Mouse (Mus musculus) heart, embryonic 16.5 days (tissue): ENCODE results near the gene Cdh10. TPM values are rescaled to one million over a fixed set of nuclear protein-coding genes. Genes with fewer than 3 reads are reported as not detected.

Experiments used
- ATAC-seq: fragments of 200-750 bp; cut with Nextera tagmentation; replicated peaks from 2 replicates; pipeline ENCODE4 v1.8.0; 2017; ENCODE audit warnings: moderate number of reproducible peaks; ENCODE audit not compliant: insufficient read depth, low FRiP score; ENCODE audit errors: extremely low read depth
- H3K27ac ChIP-seq: fragments of 300-500 bp; sonication (generic); 2 replicates; pipeline ENCODE4 v1.5.1; 2014; ENCODE audit warnings: mild to moderate bottlenecking, low read length, control low read depth, moderate library complexity
- H3K27me3 ChIP-seq: fragments of 300-500 bp; sonication (generic); 2 replicates; pipeline ENCODE4 v1.6.1; 2014; ENCODE audit warnings: low read length, mixed read lengths; ENCODE audit not compliant: control insufficient read depth, insufficient read depth
- H3K36me3 ChIP-seq: fragments of 300-500 bp; sonication (generic); 2 replicates; pipeline ENCODE4 v1.6.1; 2014; ENCODE audit not compliant: control insufficient read depth, insufficient read depth
- H3K4me1 ChIP-seq: fragments of 300-500 bp; sonication (generic); 2 replicates; pipeline ENCODE4 v1.6.1; 2014; ENCODE audit warnings: low read length, mixed read lengths; ENCODE audit not compliant: control insufficient read depth, insufficient read depth
- H3K4me2 ChIP-seq: fragments of 300-500 bp; sonication (generic); 2 replicates; pipeline ENCODE4 v1.6.1; 2014; ENCODE audit warnings: low read depth, mild to moderate bottlenecking, control low read depth, low read length
- H3K4me3 ChIP-seq: fragments of 300-500 bp; sonication (generic); 2 replicates; pipeline ENCODE4 v1.5.1; 2014; ENCODE audit warnings: mild to moderate bottlenecking, control low read depth, low read length
- H3K9ac ChIP-seq: fragments of 300-500 bp; sonication (generic); 2 replicates; pipeline ENCODE4 v1.6.1; 2014; ENCODE audit warnings: low read length, control low read depth
- H3K9me3 ChIP-seq: fragments of 300-500 bp; sonication (generic); replicated peaks from 2 replicates; pipeline ENCODE4 v1.6.1; 2016; ENCODE audit warnings: low read length; ENCODE audit not compliant: control insufficient read depth
- WGBS: fragments of 180-500 bp; shearing (Covaris S2); extraction: QIAGEN DNeasy Blood & Tissue Kit; methylation state at CpG from one replicate; pipeline ENCODE4 v1.1.7; 2014; 5-methylcytosine and 5-hydroxymethylcytosine counted together
- polyA plus RNA-seq: library from polyadenylated mRNA; unstranded; fragments of >200 nt; fragmentation: Nextera tagmentation; extraction: Ambion mirVana; gene quantifications from 2 replicates; pipeline ENCODE4 v1.2.1, GENCODE M21; 2015

The Cdh10 gene
- polyA plus RNA-seq, 1 experiment from 2014 or later = 1.5 TPM

DNA sequence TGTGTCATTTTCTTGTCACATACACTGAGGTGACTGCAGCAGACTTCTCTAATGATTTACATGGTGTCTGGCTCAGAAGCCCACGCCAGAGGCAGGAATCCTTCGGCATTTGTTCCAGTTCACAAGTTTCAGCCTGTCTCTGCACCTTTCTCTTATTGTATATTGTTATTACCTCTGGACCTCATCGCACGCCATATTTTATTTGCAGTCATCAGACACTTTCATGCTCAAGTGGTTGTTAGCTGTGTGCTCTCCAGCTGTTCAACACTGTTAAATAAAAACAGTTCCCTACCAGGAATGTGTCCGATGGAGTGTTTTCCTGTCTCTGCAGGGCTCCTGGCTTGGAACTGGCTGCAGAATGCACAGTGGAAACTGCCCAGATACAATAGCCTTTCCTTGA, 26.1 kb downstream of the Cdh10 start:
- no peak for ATAC-seq
- H3K27ac ChIP-seq = no peak overlapping the region
- H3K36me3 ChIP-seq = no peaks in the 10 kb centered on the region
- H3K9me3 ChIP-seq = no peaks in the 10 kb centered on the region
- H3K9ac ChIP-seq = no peak overlapping the region
- H3K4me1 ChIP-seq = no peaks in the 10 kb centered on the region; the same call in 1 of the 2 replicates
- H3K4me3 ChIP-seq = peak overlapping the region; percentile 6; the same call in 1 of the 2 replicates
- WGBS = 32% methylated on average over 5 of the region's 5 CpGs
- H3K4me2 ChIP-seq = peak overlapping the region; percentile 51
- H3K27me3 ChIP-seq = no peaks in the 10 kb centered on the region

DNA sequence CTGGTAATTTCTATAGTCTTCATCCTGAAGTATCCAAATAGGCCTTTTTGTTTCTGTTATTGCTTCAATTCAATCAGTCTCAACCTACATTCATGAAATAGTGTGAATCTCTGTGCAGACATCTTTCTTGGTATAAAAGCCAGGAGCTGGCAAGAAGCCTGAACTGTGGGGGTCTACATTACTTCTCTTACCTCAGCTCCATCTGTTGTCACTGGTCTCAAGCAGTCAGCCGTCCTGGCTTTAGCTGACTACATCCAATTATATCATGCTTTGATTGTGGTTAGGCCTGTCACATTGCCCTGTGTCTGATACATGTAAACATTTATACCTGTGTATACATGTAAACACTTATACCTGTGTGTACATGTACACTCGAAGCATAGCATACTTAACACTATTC, 31.8 kb downstream of the Cdh10 start:
- 68% methylated on average over 2 of the region's 2 CpGs for WGBS
- no peak overlapping the region for H3K4me3 ChIP-seq

GRCm38 (mm10) chr15:18858135-18858534, 39.4 kb downstream of the Cdh10 start:
- no peaks in the 10 kb centered on the region for H3K9me3 ChIP-seq
- no peaks in the 10 kb centered on the region for H3K27me3 ChIP-seq
- H3K4me3 ChIP-seq = no peak overlapping the region
- 64% methylated on average over 2 of the region's 2 CpGs for WGBS
- no peak overlapping the region for H3K9ac ChIP-seq
- no peak overlapping the region for H3K4me2 ChIP-seq
- ATAC-seq = no peak
- no peak overlapping the region for H3K27ac ChIP-seq
- H3K36me3 ChIP-seq = no peaks in the 10 kb centered on the region
- H3K4me1 ChIP-seq = no peaks in the 10 kb centered on the region

More for the DNA sequence above, 31.8 kb downstream of the Cdh10 start:
- Histone ChIP-seq H3K27ac (no peak overlapping the region), H3K9me3 (no peaks in the 10 kb centered on the region), H3K36me3 (no peaks in the 10 kb centered on the region), H3K9ac (no peak overlapping the region), H3K27me3 (no peaks in the 10 kb centered on the region), H3K4me2 (no peak overlapping the region), H3K4me1 (no peaks in the 10 kb centered on the region)
- ATAC-seq = no peak

DNA sequence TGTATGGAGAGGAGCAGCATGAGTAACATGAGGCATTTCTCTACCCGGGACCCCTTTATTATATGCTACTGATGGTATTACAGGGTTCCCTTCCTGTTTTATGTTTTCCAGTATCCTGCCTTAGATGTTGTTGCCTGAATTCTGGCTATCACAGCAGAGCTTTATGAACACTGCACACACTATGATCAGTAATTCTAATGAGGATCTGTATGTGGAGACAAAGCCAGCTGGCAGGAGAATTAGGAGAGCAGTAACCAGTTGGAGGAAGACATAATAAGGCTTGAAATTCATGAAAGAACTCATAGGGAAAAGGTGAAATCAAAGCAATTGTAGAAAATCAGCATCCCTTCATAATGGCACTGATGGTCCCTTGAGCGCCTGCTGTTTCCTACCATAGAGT, 51.1 kb downstream of the Cdh10 start:
- no peak overlapping the region for H3K4me3 ChIP-seq
- H3K9ac ChIP-seq = no peak overlapping the region
- H3K4me2 ChIP-seq = no peak overlapping the region
- H3K9me3 ChIP-seq = no peaks in the 10 kb centered on the region
- H3K27ac ChIP-seq = no peak overlapping the region
- no peaks in the 10 kb centered on the region for H3K4me1 ChIP-seq
- H3K27me3 ChIP-seq = no peaks in the 10 kb centered on the region
- no peak for ATAC-seq
- WGBS = 93% methylated on average over 2 of the region's 2 CpGs
- H3K36me3 ChIP-seq = no peaks in the 10 kb centered on the region

GRCm38 (mm10) chr15:18881467-18881866, 62.7 kb downstream of the Cdh10 start:
- no peak overlapping the region for H3K4me3 ChIP-seq
- H3K36me3 ChIP-seq = no peaks in the 10 kb centered on the region
- H3K4me2 ChIP-seq = no peak overlapping the region
- H3K9me3 ChIP-seq = no peaks in the 10 kb centered on the region
- 70% methylated on average over 5 of the region's 5 CpGs for WGBS
- H3K27ac ChIP-seq = no peak overlapping the region
- H3K27me3 ChIP-seq = no peaks in the 10 kb centered on the region
- no peaks in the 10 kb centered on the region for H3K4me1 ChIP-seq
- H3K9ac ChIP-seq = no peak overlapping the region
- ATAC-seq = no peak

DNA sequence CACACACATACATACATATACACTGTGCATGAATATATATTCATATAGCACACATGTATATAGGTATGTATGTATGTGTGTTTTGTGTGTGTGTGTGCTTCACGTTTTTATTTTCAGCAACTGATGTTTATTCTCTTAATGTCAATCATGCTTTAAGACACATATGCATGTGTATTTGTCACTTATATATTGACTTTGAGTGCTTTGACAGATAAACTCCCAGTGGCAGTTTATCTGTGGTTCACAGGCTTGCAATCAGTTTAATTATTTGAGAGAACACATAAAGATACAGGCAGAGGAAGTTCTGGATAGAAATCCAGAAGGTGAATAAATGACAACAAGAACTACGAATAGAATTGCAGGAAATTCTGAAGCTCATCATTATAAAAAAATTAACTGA, 67.9 kb downstream of the Cdh10 start:
- 61% methylated on average over 2 of the region's 2 CpGs for WGBS
- no peak for ATAC-seq
- H3K36me3 ChIP-seq = no peaks in the 10 kb centered on the region
- H3K4me2 ChIP-seq = no peak overlapping the region
- H3K9ac ChIP-seq = no peak overlapping the region
- H3K9me3 ChIP-seq = no peaks in the 10 kb centered on the region
- no peak overlapping the region for H3K4me3 ChIP-seq
- H3K4me1 ChIP-seq = no peaks in the 10 kb centered on the region
- H3K27ac ChIP-seq = no peak overlapping the region
- no peaks in the 10 kb centered on the region for H3K27me3 ChIP-seq

GRCm38 (mm10) chr15:18888912-18889311, 70.2 kb downstream of the Cdh10 start:
- H3K4me1 ChIP-seq = no peaks in the 10 kb centered on the region
- no peak overlapping the region for H3K4me2 ChIP-seq
- H3K36me3 ChIP-seq = no peaks in the 10 kb centered on the region
- H3K9me3 ChIP-seq = no peaks in the 10 kb centered on the region
- no peaks in the 10 kb centered on the region for H3K27me3 ChIP-seq
- 43% methylated on average over 2 of the region's 2 CpGs for WGBS
- H3K27ac ChIP-seq = no peak overlapping the region
- H3K9ac ChIP-seq = no peak overlapping the region
- H3K4me3 ChIP-seq = no peak overlapping the region
- ATAC-seq = no peak

DNA sequence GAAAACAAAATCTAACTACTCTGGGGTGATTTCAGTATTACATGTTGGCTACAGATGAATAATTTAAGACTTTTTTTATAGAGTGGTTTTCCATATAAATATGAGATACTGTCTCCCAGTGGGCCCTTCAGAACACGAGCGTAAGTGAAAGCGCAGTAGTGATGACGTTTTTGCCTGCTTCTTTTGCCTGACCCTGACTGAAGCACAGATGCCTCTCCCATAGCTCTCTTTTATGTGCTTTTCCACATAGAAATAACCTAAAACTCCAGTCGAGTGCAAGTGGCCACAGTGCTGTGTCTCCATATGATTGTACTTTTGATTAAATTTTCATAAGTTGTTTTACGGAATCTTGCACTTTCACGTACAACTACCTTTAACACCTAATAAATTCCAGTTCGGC, 71.6 kb downstream of the Cdh10 start:
- no peak for ATAC-seq
- Histone ChIP-seq H3K9me3 (no peaks in the 10 kb centered on the region), H3K4me2 (no peak overlapping the region), H3K4me1 (no peaks in the 10 kb centered on the region), H3K27ac (no peak overlapping the region), H3K27me3 (no peaks in the 10 kb centered on the region), H3K9ac (no peak overlapping the region), H3K36me3 (no peaks in the 10 kb centered on the region), H3K4me3 (no peak overlapping the region)
- 83% methylated on average over 8 of the region's 8 CpGs for WGBS

GRCm38 (mm10) chr15:18900776-18901175, 82.0 kb downstream of the Cdh10 start:
- Histone ChIP-seq H3K4me2 (no peak overlapping the region), H3K4me1 (no peaks in the 10 kb centered on the region), H3K4me3 (no peak overlapping the region), H3K27me3 (no peaks in the 10 kb centered on the region), H3K9ac (no peak overlapping the region), H3K27ac (no peak overlapping the region), H3K36me3 (no peaks in the 10 kb centered on the region), H3K9me3 (no peaks in the 10 kb centered on the region)
- no peak for ATAC-seq

DNA sequence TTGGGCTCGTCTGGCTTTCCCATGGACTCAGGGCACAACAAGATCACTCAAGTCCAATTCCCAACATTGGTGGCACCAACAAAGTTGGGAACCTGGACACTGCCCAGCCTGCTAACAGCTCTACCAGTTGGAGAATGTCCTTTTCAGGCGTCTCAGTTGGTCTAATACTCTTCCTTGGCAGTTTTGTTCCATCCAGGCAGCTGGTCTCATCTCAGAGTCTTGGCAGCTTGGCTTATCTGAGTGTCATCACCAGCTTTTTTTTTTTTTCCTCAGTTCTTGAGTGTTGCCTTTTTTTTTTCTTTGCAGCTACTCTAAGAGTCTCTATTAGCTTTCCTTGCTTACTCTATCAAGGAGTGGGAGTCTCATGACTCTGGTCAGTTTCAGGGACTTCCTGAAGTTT, 85.4 kb downstream of the Cdh10 start:
- Histone ChIP-seq H3K27me3 (no peaks in the 10 kb centered on the region), H3K27ac (no peak overlapping the region), H3K4me3 (no peak overlapping the region), H3K9ac (no peak overlapping the region), H3K4me2 (no peak overlapping the region), H3K36me3 (no peaks in the 10 kb centered on the region), H3K9me3 (no peaks in the 10 kb centered on the region), H3K4me1 (no peaks in the 10 kb centered on the region)
- no peak for ATAC-seq
- 65% methylated on average over 2 of the region's 2 CpGs for WGBS
